ENCODE assay signal across 17 mouse cellular contexts in the genomic region with DNA sequence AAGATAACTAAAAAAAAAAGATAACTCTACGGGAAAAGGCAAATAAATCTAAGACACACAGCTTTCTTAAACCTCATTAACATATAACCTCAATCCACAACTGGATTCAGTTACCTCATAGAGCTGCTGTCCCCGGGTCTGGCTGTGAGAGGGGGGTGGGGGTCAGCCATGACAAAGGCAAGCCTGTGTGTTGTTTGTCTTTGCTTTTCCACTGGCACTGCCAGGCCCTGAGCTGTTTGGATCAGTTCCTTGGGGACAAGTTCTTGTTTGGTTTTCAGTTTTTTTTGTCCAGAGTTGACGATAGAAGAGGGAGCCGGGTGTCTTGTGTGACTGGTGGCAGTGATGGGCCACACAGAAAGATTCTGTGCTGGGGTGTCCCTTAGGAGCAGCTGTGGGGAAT. TPM values are rescaled to one million over a fixed set of nuclear protein-coding genes. Genes with fewer than 3 reads are reported as not detected.
DNase-seq lines count a peak whose midpoint lies in the region; TF ChIP-seq lines count a peak whose summit lies in the region.
"Had no signal": no experiment of that assay in that cellular context is flagged by ENCODE, and none has a peak within 500 bp of the region (broad histone marks: within the 10 kb centered on the region; RNA-seq: fewer than 3 reads in every experiment).

No protein-coding gene starts in this region.

- no peaks in the 10 kb centered on the region for H3K36me3 ChIP-seq in kidney, adult 2 months (ENCODE audit: control insufficient read depth, insufficient read depth, low read length)

- TF ChIP-seq CTCF in kidney, adult 2 months (conservative IDR thresholded peaks at IDR 0.05; ENCODE audit: insufficient read depth, insufficient read length, low read depth, low read length): no peak

- no peaks in the 10 kb centered on the region for H3K27me3 ChIP-seq in kidney, adult 2 months (replicated peaks; ENCODE audit: control insufficient read depth, insufficient read depth, low read length)
- H3K27me3 ChIP-seq: forebrain, embryonic 13.5 days; megakaryocyte, embryonic 14.5 days had no signal

- peak; percentile 28 for DNase-seq in adrenal gland, postnatal 10 days
- DNase-seq in adrenal gland, postnatal 36 days: no peak
- peak; percentile 7 for DNase-seq in kidney, postnatal 10 days
- DNase-seq in kidney, adult 2 months: no peak
- DNase-seq in right cerebral cortex, postnatal 10 days (ENCODE audit: low spot score in 2 of 2): peak; percentile 60 to 63
- no peak for DNase-seq in right cerebral cortex, postnatal 14 days
- peak; percentile 24 for DNase-seq in left cerebral cortex, postnatal 4 days
- no peak for DNase-seq in spleen, postnatal 4 days (ENCODE audit: low spot score in 2 of 2)
- DNase-seq: heart, postnatal 14 days; kidney, adult 18-20 months; spleen, adult 18-20 months; thymus, postnatal 36 days had no signal

- no peak overlapping the region for H3K27ac ChIP-seq in kidney, adult 2 months (ENCODE audit: insufficient read depth, low read depth, low read length)
- H3K27ac ChIP-seq: forebrain, embryonic 13.5 days; liver, embryonic 14.5 days had no signal

- intact Hi-C loops in left cerebral cortex, postnatal 4 days (cut with DNase I): no loop called here

- 60% methylated on average over 4 of the region's 4 CpGs for WGBS in kidney, adult 2 months

- TF ChIP-seq POLR2A in kidney, adult 2 months (IDR thresholded peaks at IDR 0.05; ENCODE audit: low read depth, low read length): no peak

- no peak overlapping the region for H3K4me3 ChIP-seq in kidney, adult 2 months (ENCODE audit: insufficient read depth, low read depth, low read length)
- H3K4me3 ChIP-seq: forebrain, embryonic 13.5 days; megakaryocyte, embryonic 14.5 days had no signal

- peaks cover 5% of the 10 kb centered on the region; the same call in 1 of the 2 replicates for H3K4me1 ChIP-seq in kidney, adult 2 months (ENCODE audit: control insufficient read depth, insufficient read depth, low read length)

RNA-seq across cellular contexts. Expression of gene Slc22a16, which starts 53.7 kb away (rescaled TPM):
- total RNA-seq in adrenal gland, postnatal 10 days (2021): not detected
- not detected for total RNA-seq in adrenal gland, postnatal 36 days (2021)
- 0.11 TPM in 1 of 2 replicates, not detected in the other for polyA plus RNA-seq in kidney, adult 2 months (2012; rRNA removed)
- not detected for total RNA-seq in left cerebral cortex, postnatal 4 days (2021)
- total RNA-seq: heart, postnatal 14 days; left cerebral cortex, adult 18-20 months had no signal
- polyA plus RNA-seq: forebrain, embryonic 13.5 days; liver, embryonic 14.5 days; neural tube, embryonic 14.5 days had no signal

Comparison
In these comparisons a context has a peak if more than half of its experiments do, and no peak if none do; other contexts are left out.
1. DNase-seq: peak in adrenal gland, postnatal 10 days (single experiment), kidney, postnatal 10 days (single experiment), right cerebral cortex, postnatal 10 days (2 of 2) and left cerebral cortex, postnatal 4 days (single experiment); none in adrenal gland, postnatal 36 days (0 of 2), kidney, adult 2 months (single experiment), right cerebral cortex, postnatal 14 days (single experiment) and spleen, postnatal 4 days (0 of 2).